19 mouse cellular contexts compared by ENCODE assay signal in the genomic region with DNA sequence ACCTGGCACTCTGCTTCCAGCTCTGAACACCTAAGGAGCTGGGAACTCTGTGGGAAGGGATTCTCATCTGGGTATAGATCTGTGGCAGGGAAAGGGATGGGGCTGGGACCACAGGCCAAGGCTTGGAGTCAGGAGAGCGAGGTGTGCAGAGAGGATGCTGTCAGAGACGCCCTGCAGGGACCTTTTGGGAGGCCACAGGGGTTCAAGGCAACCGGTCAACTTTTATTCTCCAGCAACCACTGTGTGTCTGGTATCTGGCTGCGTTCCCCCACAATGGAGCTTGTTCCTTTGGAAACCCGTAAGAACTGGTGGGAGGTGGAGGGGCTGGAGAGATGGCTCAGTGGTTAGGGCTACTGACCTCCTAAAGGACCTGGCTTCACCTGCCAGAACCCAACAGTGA. TPM values are rescaled to one million over a fixed set of nuclear protein-coding genes. Genes with fewer than 3 reads are reported as not detected.
DNase-seq lines count a peak whose midpoint lies in the region; TF ChIP-seq lines count a peak whose summit lies in the region.
"Had no signal": no experiment of that assay in that cellular context is flagged by ENCODE, and none has a peak within 500 bp of the region (broad histone marks: within the 10 kb centered on the region; RNA-seq: fewer than 3 reads in every experiment).

No protein-coding gene starts in this region.

- peak overlapping the region; percentile 43; the same call in 1 of the 2 replicates for H3K27ac ChIP-seq in cerebellum, adult 2 months (ENCODE audit: insufficient read depth, low read length)

- no peak for TF ChIP-seq CTCF in cerebellum, adult 2 months (IDR thresholded peaks at IDR 0.05; ENCODE audit: borderline replicate concordance, insufficient read depth, low read depth, low read length)

- TF ChIP-seq POLR2A in cerebellum, adult 2 months (IDR thresholded peaks at IDR 0.05; ENCODE audit: borderline replicate concordance, insufficient read depth, low read length) = no peak

- WGBS in cerebellum, adult 2 months = 46% methylated on average over 5 of the region's 5 CpGs

- no peaks in the 10 kb centered on the region for H3K27me3 ChIP-seq in cerebellum, adult 2 months (ENCODE audit: control insufficient read depth, insufficient read depth, low read length)

- no peak overlapping the region for H3K4me3 ChIP-seq in cerebellum, adult 2 months (replicated peaks; ENCODE audit: insufficient read depth, low read depth, low read length)

- H3K4me1 ChIP-seq in cerebellum, adult 2 months (ENCODE audit: control insufficient read depth, insufficient read depth, low read length) = peaks cover 72% of the 10 kb centered on the region

- DNase-seq in cerebellum, adult 11-12 months = peak; percentile 55
- DNase-seq in cerebellum, postnatal 36 days = no peak
- DNase-seq in cerebellum, adult 2 months = no peak
- DNase-seq in cerebellum, postnatal 25 days = no peak
- DNase-seq in cerebellum, adult 9-10 months = peak; percentile 51
- no peak for DNase-seq in cerebellum, postnatal 14 days
- DNase-seq in cerebellum, adult 9-11 months = peak; percentile 51
- no peak for DNase-seq in cerebellum, postnatal 4 days (ENCODE audit: low spot score in 2 of 2)
- DNase-seq: adrenal gland, adult 2 months; adrenal gland, adult 8-10 months; adrenal gland, postnatal 10 days; adrenal gland, postnatal 14 days; adrenal gland, postnatal 25 days; adrenal gland, postnatal 36 days; B cell, adult 2 months; cerebellum, adult 11 months had no signal

RNA-seq across cellular contexts. Expression of a gene that starts 16.0 kb away (rescaled TPM):
- polyA plus RNA-seq in cerebellum, adult 2 months (2012; rRNA removed) = 73.9 and 77.7 TPM in 2 replicates
- polyA plus RNA-seq: activated CD4-positive, CD25-positive, alpha-beta regulatory T cell, adult 4 months; CD4-positive, CD25-positive, alpha-beta regulatory T cell, adult 4 months; G1E had no signal

Comparison
In these comparisons a context has a peak if more than half of its experiments do, and no peak if none do; other contexts are left out.
1. DNase-seq: peak in cerebellum, adult 11-12 months (single experiment), cerebellum, adult 9-10 months (single experiment) and cerebellum, adult 9-11 months (single experiment); none in cerebellum, postnatal 36 days (0 of 2), cerebellum, adult 2 months (0 of 2), cerebellum, postnatal 25 days (0 of 2), cerebellum, postnatal 14 days (0 of 2) and cerebellum, postnatal 4 days (0 of 2).